Mouse (Mus musculus) midbrain, embryonic 13.5 days (tissue): ENCODE measurements around the gene Golph3l. TPM values are rescaled to one million over a fixed set of nuclear protein-coding genes. Genes with fewer than 3 reads are reported as not detected.
"Not testable (repeated sequence)": the region's sequence is repeated elsewhere in the genome, so short reads cannot be mapped to it uniquely, and the experiment has no call there.

ENCODE experiments used
- ATAC-seq: fragments of 200-750 bp; cut with Nextera tagmentation; 2 replicates; pipeline ENCODE4 v1.8.0; 2017; ENCODE audit warnings: mild to moderate bottlenecking, moderate TSS enrichment, moderate library complexity
- H3K27ac ChIP-seq: fragments of 300-500 bp; sonication (generic); 2 replicates; pipeline ENCODE4 v1.5.1; 2015; ENCODE audit warnings: inconsistent platforms, mild to moderate bottlenecking, moderate library complexity
- H3K27me3 ChIP-seq: fragments of 300-500 bp; sonication (generic); 2 replicates; pipeline ENCODE4 v1.6.1; 2015; ENCODE audit warnings: mild to moderate bottlenecking, inconsistent platforms
- H3K36me3 ChIP-seq: fragments of 300-500 bp; sonication (generic); 2 replicates; pipeline ENCODE4 v1.6.1; 2015; ENCODE audit warnings: mild to moderate bottlenecking, inconsistent platforms
- H3K4me1 ChIP-seq: fragments of 300-500 bp; sonication (generic); replicated peaks from 2 replicates; pipeline ENCODE4 v1.6.1; 2015; ENCODE audit warnings: inconsistent platforms
- H3K4me2 ChIP-seq: fragments of 300-500 bp; sonication (generic); replicated peaks from 2 replicates; pipeline ENCODE4 v1.6.1; 2015; ENCODE audit warnings: moderate library complexity, mild to moderate bottlenecking, inconsistent platforms
- H3K4me3 ChIP-seq: fragments of 300-500 bp; sonication (generic); replicated peaks from 2 replicates; pipeline ENCODE4 v1.5.1; 2015; ENCODE audit warnings: mild to moderate bottlenecking, inconsistent platforms
- H3K9ac ChIP-seq: fragments of 300-500 bp; sonication (generic); replicated peaks from 2 replicates; pipeline ENCODE4 v1.6.1; 2015; ENCODE audit warnings: mild to moderate bottlenecking, inconsistent platforms
- H3K9me3 ChIP-seq: fragments of 300-500 bp; sonication (generic); 2 replicates; pipeline ENCODE4 v1.6.1; 2016; ENCODE audit warnings: mild to moderate bottlenecking, inconsistent platforms
- WGBS: fragments of 180-500 bp; shearing (Covaris S2); methylation state at CpG from one replicate; pipeline ENCODE4 v1.1.7; 2015; 5-methylcytosine and 5-hydroxymethylcytosine counted together
- polyA plus RNA-seq: library from polyadenylated mRNA; unstranded; fragments of >200 nt; fragmentation: Nextera tagmentation; extraction: Ambion mirVana; gene quantifications from 2 replicates; pipeline ENCODE4 v1.2.1, GENCODE M21; 2015

The Golph3l gene
- polyA plus RNA-seq, 1 experiment from 2014 or later = 35.2 TPM

GRCm38 (mm10) chr3:95650276-95651032 is 61.7 kb downstream of the Golph3l start:
- no peak overlapping the region for H3K9ac ChIP-seq
- peaks cover 9% of the 10 kb centered on the region for H3K4me1 ChIP-seq

GRCm38 (mm10) chr3:95651033-95651373 is 62.3 kb downstream of the Golph3l start:
- Histone ChIP-seq H3K36me3 (no peaks in the 10 kb centered on the region), H3K9ac (no peak overlapping the region), H3K27ac (no peak overlapping the region), H3K9me3 (no peaks in the 10 kb centered on the region), H3K4me3 (no peak overlapping the region), H3K4me1 (peaks cover 9% of the 10 kb centered on the region), H3K27me3 (no peaks in the 10 kb centered on the region), H3K4me2 (no peak overlapping the region)
- WGBS = 90% methylated on average over 3 of the region's 3 CpGs
- ATAC-seq = no peak

More at GRCm38 (mm10) chr3:95650276-95651032, 61.7 kb downstream of the Golph3l start:
- Histone ChIP-seq H3K4me3 (no peak overlapping the region), H3K27me3 (no peaks in the 10 kb centered on the region), H3K27ac (no peak overlapping the region), H3K9me3 (no peaks in the 10 kb centered on the region), H3K36me3 (no peaks in the 10 kb centered on the region), H3K4me2 (no peak overlapping the region)
- ATAC-seq = no peak
- 83% methylated on average over 6 of the region's 6 CpGs for WGBS

GRCm38 (mm10) chr3:95651391-95652203 is 62.9 kb downstream of the Golph3l start:
- Histone ChIP-seq H3K36me3 (no peaks in the 10 kb centered on the region), H3K27ac (no peak overlapping the region), H3K27me3 (no peaks in the 10 kb centered on the region), H3K4me3 (no peak overlapping the region), H3K9ac (no peak overlapping the region), H3K9me3 (no peaks in the 10 kb centered on the region), H3K4me1 (peaks cover 9% of the 10 kb centered on the region), H3K4me2 (no peak overlapping the region)
- no peak for ATAC-seq
- 94% methylated on average over 16 of the region's 16 CpGs for WGBS

GRCm38 (mm10) chr3:95652204-95652811 is 63.6 kb downstream of the Golph3l start:
- WGBS = 59% methylated on average over 7 of the region's 7 CpGs
- Histone ChIP-seq H3K27me3 (no peaks in the 10 kb centered on the region), H3K27ac (no peak overlapping the region), H3K9me3 (no peaks in the 10 kb centered on the region), H3K4me1 (peaks cover 9% of the 10 kb centered on the region), H3K4me2 (no peak overlapping the region), H3K4me3 (no peak overlapping the region), H3K9ac (no peak overlapping the region), H3K36me3 (no peaks in the 10 kb centered on the region)
- ATAC-seq = no peak

GRCm38 (mm10) chr3:95652871-95653270 is 64.1 kb downstream of the Golph3l start:
- Histone ChIP-seq H3K4me1 (peaks cover 13% of the 10 kb centered on the region), H3K9ac (no peak overlapping the region), H3K27ac (no peak overlapping the region), H3K36me3 (no peaks in the 10 kb centered on the region), H3K27me3 (no peaks in the 10 kb centered on the region), H3K9me3 (no peaks in the 10 kb centered on the region), H3K4me2 (no peak overlapping the region), H3K4me3 (no peak overlapping the region)
- no peak for ATAC-seq
- WGBS = 20% methylated on average over 6 of the region's 6 CpGs

GRCm38 (mm10) chr3:95653473-95654034 is 64.8 kb downstream of the Golph3l start:
- Histone ChIP-seq H3K9ac (peak overlapping the region; percentile 16; the same call in 1 of the 2 replicates), H3K9me3 (no peaks in the 10 kb centered on the region), H3K36me3 (no peaks in the 10 kb centered on the region), H3K27me3 (no peaks in the 10 kb centered on the region), H3K4me2 (no peak overlapping the region), H3K4me1 (peaks cover 16% of the 10 kb centered on the region), H3K4me3 (no peak overlapping the region), H3K27ac (no peak overlapping the region)
- ATAC-seq = no peak
- 15% methylated on average over 11 of the region's 11 CpGs for WGBS

- not testable (repeated sequence) for ATAC-seq
- peaks cover 16% of the 10 kb centered on the region for H3K4me1 ChIP-seq
- WGBS = 88% methylated on average over 3 of the region's 3 CpGs
These were observed 65.6 kb downstream of the Golph3l start for GRCm38 (mm10) chr3:95654371-95654770.

GRCm38 (mm10) chr3:95655437-95655836 is 66.7 kb downstream of the Golph3l start:
- Histone ChIP-seq H3K4me1 (peaks cover 19% of the 10 kb centered on the region), H3K27ac (no peak overlapping the region), H3K27me3 (no peaks in the 10 kb centered on the region), H3K36me3 (no peaks in the 10 kb centered on the region), H3K9me3 (no peaks in the 10 kb centered on the region), H3K4me2 (no peak overlapping the region), H3K4me3 (no peak overlapping the region), H3K9ac (no peak overlapping the region)
- 91% methylated on average over 5 of the region's 5 CpGs for WGBS
- no peak for ATAC-seq

More at GRCm38 (mm10) chr3:95654371-95654770, 65.6 kb downstream of the Golph3l start:
- not testable (repeated sequence) for H3K4me3 ChIP-seq, H3K27ac ChIP-seq, H3K9me3 ChIP-seq, H3K27me3 ChIP-seq, H3K36me3 ChIP-seq, H3K4me2 ChIP-seq, H3K9ac ChIP-seq

GRCm38 (mm10) chr3:95657108-95657507 is 68.4 kb downstream of the Golph3l start:
- no peak for ATAC-seq
- Histone ChIP-seq H3K9ac (no peak overlapping the region), H3K4me3 (no peak overlapping the region), H3K36me3 (0 out of 2 replicates have a peak, but pooled peaks cover 6% of the 10 kb centered on the region), H3K9me3 (no peaks in the 10 kb centered on the region), H3K4me2 (no peak overlapping the region), H3K27me3 (no peaks in the 10 kb centered on the region), H3K27ac (no peak overlapping the region), H3K4me1 (peaks cover 36% of the 10 kb centered on the region)
- 89% methylated on average over 3 of the region's 3 CpGs for WGBS

- Histone ChIP-seq H3K36me3 (peaks cover 8% of the 10 kb centered on the region; the same call in 1 of the 2 replicates), H3K4me3 (peak overlapping the region; percentile 98), H3K9ac (peak overlapping the region; percentile 100; the same call in 1 of the 2 replicates), H3K9me3 (no peaks in the 10 kb centered on the region), H3K4me2 (peak overlapping the region; percentile 96), H3K4me1 (peaks cover 42% of the 10 kb centered on the region), H3K27me3 (no peaks in the 10 kb centered on the region), H3K27ac (peak overlapping the region; percentile 99; the same call in 1 of the 2 replicates)
- WGBS = 91% methylated on average over 3 of the region's 3 CpGs
- no peak for ATAC-seq
These were observed 69.0 kb downstream of the Golph3l start for GRCm38 (mm10) chr3:95657711-95658110.

- no peaks in the 10 kb centered on the region for H3K9me3 ChIP-seq
- peaks cover 44% of the 10 kb centered on the region for H3K4me1 ChIP-seq
- H3K27me3 ChIP-seq = no peaks in the 10 kb centered on the region
- under 1% methylated on average over 43 of the region's 43 CpGs for WGBS
- H3K36me3 ChIP-seq = peaks cover 13% of the 10 kb centered on the region
- ATAC-seq = peak; percentile 98
- peak within 1 kb of the TSS; percentile 99 for H3K27ac ChIP-seq
- H3K4me3 ChIP-seq = peak within 1 kb of the TSS; percentile 98
- H3K4me2 ChIP-seq = peak within 1 kb of the TSS; percentile 96
- H3K9ac ChIP-seq = peak within 1 kb of the TSS; percentile 100
These were observed 69.6 kb downstream of the Golph3l start, which contains the start of gene Mcl1 for GRCm38 (mm10) chr3:95658236-95658867. Gene Mcl1 (plus strand): TSS chr3:95658788.
